Mouse (Mus musculus) neural tube, embryonic 11.5 days (tissue): ENCODE data around the gene Elf2. TPM values are rescaled to one million over a fixed set of nuclear protein-coding genes. Genes with fewer than 3 reads are reported as not detected.
"Not testable (repeated sequence)": the region's sequence is repeated elsewhere in the genome, so short reads cannot be mapped to it uniquely, and the experiment has no call there.

ENCODE experiments used
- ATAC-seq: fragments of 200-750 bp; cut with Nextera tagmentation; 2 replicates; pipeline ENCODE4 v1.8.0; 2017; ENCODE audit warnings: moderate number of reproducible peaks, mild to moderate bottlenecking, moderate TSS enrichment, moderate library complexity; ENCODE audit not compliant: insufficient read depth, low FRiP score, low TSS enrichment
- DNase-seq: peaks from one replicate; pipeline ENCODE4 v3.0.0-alpha.2; 2015; ENCODE audit warnings: low spot score
- H3K27ac ChIP-seq: fragments of 300-500 bp; sonication (generic); 2 replicates; pipeline ENCODE4 v1.5.1; 2014; ENCODE audit warnings: low read depth, mild to moderate bottlenecking, low read length
- H3K27me3 ChIP-seq: fragments of 300-500 bp; sonication (generic); 2 replicates; pipeline ENCODE4 v1.6.1; 2014; ENCODE audit warnings: mild to moderate bottlenecking, low read length, mixed read lengths; ENCODE audit not compliant: control insufficient read depth, insufficient read depth
- H3K36me3 ChIP-seq: fragments of 300-500 bp; sonication (generic); 2 replicates; pipeline ENCODE4 v1.6.1; 2014; ENCODE audit warnings: mild to moderate bottlenecking, low read length, moderate library complexity, mixed read lengths; ENCODE audit not compliant: control insufficient read depth, insufficient read depth
- H3K4me1 ChIP-seq: fragments of 300-500 bp; sonication (generic); 2 replicates; pipeline ENCODE4 v1.6.1; 2014; ENCODE audit warnings: low read length, mixed read lengths; ENCODE audit not compliant: control insufficient read depth, insufficient read depth
- H3K4me2 ChIP-seq: fragments of 300-500 bp; sonication (generic); 2 replicates; pipeline ENCODE4 v1.6.1; 2014; ENCODE audit warnings: low read depth, mild to moderate bottlenecking, moderate library complexity
- H3K4me3 ChIP-seq: fragments of 300-500 bp; sonication (generic); 2 replicates; pipeline ENCODE4 v1.5.1; 2014; ENCODE audit warnings: low read depth, low read length
- H3K9ac ChIP-seq: fragments of 300-500 bp; sonication (generic); 2 replicates; pipeline ENCODE4 v1.6.1; 2014; ENCODE audit warnings: mild to moderate bottlenecking, low read length
- H3K9me3 ChIP-seq: fragments of 300-500 bp; sonication (generic); 2 replicates; pipeline ENCODE4 v1.6.1; 2016; ENCODE audit warnings: low read length; ENCODE audit not compliant: control insufficient read depth
- WGBS: fragments of 180-500 bp; shearing (Covaris S2); extraction: QIAGEN DNeasy Blood & Tissue Kit; methylation state at CpG from one replicate; pipeline ENCODE4 v1.1.7; 2014; 5-methylcytosine and 5-hydroxymethylcytosine counted together
- polyA plus RNA-seq: library from polyadenylated mRNA; unstranded; fragments of >200 nt; fragmentation: Nextera tagmentation; extraction: Ambion mirVana; gene quantifications from 2 replicates; pipeline ENCODE4 v1.2.1, GENCODE M21; 2014

The Elf2 gene
- polyA plus RNA-seq, 1 experiment from 2014 or later, result 47.3 TPM

- WGBS, result 92% methylated on average over 5 of the region's 5 CpGs
- no peak overlapping the region for H3K9ac ChIP-seq
- DNase-seq (no peak), ATAC-seq (no peak)
- H3K27me3 ChIP-seq, result no peaks in the 10 kb centered on the region
- no peak overlapping the region for H3K4me2 ChIP-seq
- H3K4me3 ChIP-seq, result no peak overlapping the region
- H3K4me1 ChIP-seq, result no peaks in the 10 kb centered on the region
- no peaks in the 10 kb centered on the region for H3K9me3 ChIP-seq
- no peaks in the 10 kb centered on the region for H3K36me3 ChIP-seq
- H3K27ac ChIP-seq, result no peak overlapping the region
Observed at GRCm38 (mm10) chr3:51219213-51219612, 121.2 kb downstream of the Elf2 start.

- not testable (repeated sequence) for H3K9ac ChIP-seq, H3K4me1 ChIP-seq, H3K4me2 ChIP-seq, H3K9me3 ChIP-seq, H3K27ac ChIP-seq, ATAC-seq, DNase-seq, H3K27me3 ChIP-seq, H3K4me3 ChIP-seq, H3K36me3 ChIP-seq
- 90% methylated on average over 6 of the region's 6 CpGs for WGBS
Observed at GRCm38 (mm10) chr3:51218385-51218784, 122.1 kb downstream of the Elf2 start.

GRCm38 (mm10) chr3:51216351-51216750 is 124.1 kb downstream of the Elf2 start:
- not testable (repeated sequence) for ATAC-seq, H3K27ac ChIP-seq, H3K4me3 ChIP-seq, H3K36me3 ChIP-seq, H3K4me2 ChIP-seq, DNase-seq, H3K9ac ChIP-seq, H3K9me3 ChIP-seq, H3K27me3 ChIP-seq, H3K4me1 ChIP-seq
- WGBS, result 75% methylated on average over 5 of the region's 10 CpGs

GRCm38 (mm10) chr3:51215681-51216080 is 124.8 kb downstream of the Elf2 start:
- no peak for DNase-seq
- WGBS, result 72% methylated on average over 6 of the region's 6 CpGs
- H3K4me1 ChIP-seq, result no peaks in the 10 kb centered on the region
- no peak overlapping the region for H3K4me2 ChIP-seq
- H3K27ac ChIP-seq, result no peak overlapping the region
- H3K9ac ChIP-seq, result no peak overlapping the region
- H3K9me3 ChIP-seq, result no peaks in the 10 kb centered on the region
- H3K36me3 ChIP-seq, result no peaks in the 10 kb centered on the region
- no peak overlapping the region for H3K4me3 ChIP-seq
- no peak for ATAC-seq
- no peaks in the 10 kb centered on the region for H3K27me3 ChIP-seq

GRCm38 (mm10) chr3:51213111-51213510 is 127.4 kb downstream of the Elf2 start:
- Histone ChIP-seq H3K9me3 (no peaks in the 10 kb centered on the region), H3K27me3 (no peaks in the 10 kb centered on the region), H3K27ac (no peak overlapping the region), H3K4me3 (no peak overlapping the region), H3K36me3 (no peaks in the 10 kb centered on the region), H3K4me1 (no peaks in the 10 kb centered on the region), H3K4me2 (no peak overlapping the region), H3K9ac (no peak overlapping the region)
- WGBS, result 99% methylated on average over 3 of the region's 3 CpGs
- DNase-seq, result no peak
- ATAC-seq, result no peak

GRCm38 (mm10) chr3:51210485-51210884 is 130.0 kb downstream of the Elf2 start:
- H3K27me3 ChIP-seq, result no peaks in the 10 kb centered on the region
- DNase-seq (no peak), ATAC-seq (no peak)
- no peak overlapping the region for H3K9ac ChIP-seq
- H3K36me3 ChIP-seq, result no peaks in the 10 kb centered on the region
- H3K4me3 ChIP-seq, result no peak overlapping the region
- no peak overlapping the region for H3K27ac ChIP-seq
- no peaks in the 10 kb centered on the region for H3K9me3 ChIP-seq
- H3K4me2 ChIP-seq, result no peak overlapping the region
- WGBS, result 93% methylated on average over 3 of the region's 3 CpGs
- H3K4me1 ChIP-seq, result no peaks in the 10 kb centered on the region

- Histone ChIP-seq H3K4me3 (no peak overlapping the region), H3K4me1 (no peaks in the 10 kb centered on the region), H3K9ac (no peak overlapping the region), H3K9me3 (no peaks in the 10 kb centered on the region), H3K27me3 (no peaks in the 10 kb centered on the region), H3K27ac (no peak overlapping the region), H3K4me2 (no peak overlapping the region), H3K36me3 (no peaks in the 10 kb centered on the region)
- WGBS, result 90% methylated on average over 7 of the region's 7 CpGs
- ATAC-seq (no peak), DNase-seq (no peak)
Observed at GRCm38 (mm10) chr3:51209503-51210314, 130.8 kb downstream of the Elf2 start.

- no peak for DNase-seq
- WGBS, result 47% methylated on average over 5 of the region's 5 CpGs
- H3K27me3 ChIP-seq, result no peaks in the 10 kb centered on the region
- H3K9ac ChIP-seq, result no peak overlapping the region
- no peak overlapping the region for H3K4me3 ChIP-seq
- no peaks in the 10 kb centered on the region for H3K36me3 ChIP-seq
- no peak overlapping the region for H3K27ac ChIP-seq
- no peak overlapping the region for H3K4me2 ChIP-seq
- no peaks in the 10 kb centered on the region for H3K9me3 ChIP-seq
- no peak for ATAC-seq
- no peaks in the 10 kb centered on the region for H3K4me1 ChIP-seq
Observed at GRCm38 (mm10) chr3:51208633-51209032, 131.8 kb downstream of the Elf2 start.

GRCm38 (mm10) chr3:51206521-51206920 is 133.9 kb downstream of the Elf2 start:
- H3K27ac ChIP-seq, result no peak overlapping the region
- no peak overlapping the region for H3K4me2 ChIP-seq
- H3K27me3 ChIP-seq, result no peaks in the 10 kb centered on the region
- H3K4me3 ChIP-seq, result no peak overlapping the region
- no peaks in the 10 kb centered on the region for H3K36me3 ChIP-seq
- no peaks in the 10 kb centered on the region for H3K4me1 ChIP-seq
- DNase-seq, result no peak
- no peak overlapping the region for H3K9ac ChIP-seq
- no peaks in the 10 kb centered on the region for H3K9me3 ChIP-seq
- 75% methylated on average over 7 of the region's 7 CpGs for WGBS
- ATAC-seq, result no peak
